Mouse (Mus musculus) lung, adult 18-20 months (tissue): ENCODE data around the gene Iqsec3.

Source experiments
- DNase-seq, 2 experiments: peaks; one replicate each; pipeline ENCODE4 v3.0.0; 2022; ENCODE audit warnings: mixed read lengths in 2 of 2

Iqsec3 gene

GRCm38 (mm10) chr6:121473093-121473821 lies at the start of gene Iqsec3:
TSS of gene Iqsec3 (minus strand) at chr6:121473678.
- peak; percentile 53 to 61 for DNase-seq

GRCm38 (mm10) chr6:121522106-121522705 lies 48.7 kb upstream of the Iqsec3 start:
- no peak for DNase-seq

GRCm38 (mm10) chr6:121521030-121521429 lies 47.6 kb upstream of the Iqsec3 start:
- DNase-seq, result no peak

GRCm38 (mm10) chr6:121519896-121520295 lies 46.4 kb upstream of the Iqsec3 start:
- DNase-seq, result no peak

DNA sequence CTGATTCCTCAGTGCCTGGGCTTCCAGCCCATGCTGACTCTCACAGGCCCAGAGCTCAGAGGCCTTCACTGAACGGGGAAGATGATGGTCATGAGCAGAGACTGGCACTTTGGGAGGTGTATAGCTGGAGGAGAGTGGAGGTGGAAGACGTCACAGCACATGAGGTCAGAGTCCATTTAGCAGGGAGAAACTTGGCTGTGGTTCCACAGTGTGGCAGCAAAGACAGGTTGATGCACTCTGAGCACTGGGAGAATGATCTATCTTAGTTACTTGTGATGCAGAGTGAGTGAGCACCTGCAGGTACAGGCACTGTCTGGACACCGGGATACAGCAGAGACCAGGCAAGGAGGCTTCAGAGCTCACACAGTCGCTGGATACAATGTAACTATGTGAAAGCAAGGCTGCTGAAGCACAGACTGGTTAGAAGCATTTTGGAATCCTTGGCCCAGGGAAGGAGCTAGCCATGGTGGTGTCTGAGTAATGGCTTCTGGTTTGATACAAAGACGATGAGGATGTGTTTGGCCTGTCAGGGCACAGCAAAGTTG lies 45.9 kb upstream of the Iqsec3 start:
- DNase-seq, result no peak

- DNase-seq, result no peak
These were observed 44.2 kb upstream of the Iqsec3 start for GRCm38 (mm10) chr6:121517726-121518125.

- no peak for DNase-seq
These were observed 36.9 kb upstream of the Iqsec3 start for GRCm38 (mm10) chr6:121510381-121510780.

DNA sequence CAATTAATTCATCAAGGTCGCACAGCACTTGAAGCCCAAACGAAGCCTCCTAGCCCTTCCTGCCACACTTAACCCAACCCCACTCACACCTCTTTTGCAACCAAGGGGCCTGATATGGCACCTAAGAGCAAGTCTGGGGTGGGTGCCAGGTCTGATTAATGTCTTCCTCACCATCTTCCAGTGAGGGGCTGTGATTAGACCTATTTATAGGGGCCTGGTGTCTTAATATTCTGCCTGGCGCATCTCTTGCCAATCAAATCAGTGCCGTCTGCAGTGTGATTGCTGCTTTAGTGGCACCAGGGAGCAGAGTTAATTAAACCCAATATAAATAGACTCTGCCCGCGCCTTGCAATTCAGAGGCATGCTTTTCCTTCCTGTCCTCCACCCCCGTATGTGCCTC lies 36.4 kb upstream of the Iqsec3 start:
- DNase-seq, result no peak

DNA sequence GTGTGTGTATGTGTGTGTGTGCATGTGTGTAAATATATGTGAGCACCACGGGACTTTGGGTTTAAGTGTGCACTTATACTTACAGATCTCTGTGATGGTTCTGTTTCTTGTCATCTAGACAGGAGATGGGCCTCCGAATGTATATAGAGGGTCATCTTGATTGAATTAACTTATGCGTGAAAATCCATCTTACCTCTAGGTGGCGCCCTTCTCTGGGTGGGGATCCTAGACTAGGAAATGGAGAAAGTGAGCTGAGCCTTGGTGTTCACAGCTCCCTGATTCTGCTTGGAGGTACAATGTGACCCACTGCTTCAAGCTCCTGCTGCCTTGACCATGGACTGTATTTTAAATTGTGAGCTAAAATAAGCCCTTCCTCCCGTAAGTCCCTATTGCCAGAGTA lies 34.8 kb upstream of the Iqsec3 start:
- no peak for DNase-seq

- DNase-seq, result no peak
These were observed 27.7 kb upstream of the Iqsec3 start for GRCm38 (mm10) chr6:121501044-121501638.

DNA sequence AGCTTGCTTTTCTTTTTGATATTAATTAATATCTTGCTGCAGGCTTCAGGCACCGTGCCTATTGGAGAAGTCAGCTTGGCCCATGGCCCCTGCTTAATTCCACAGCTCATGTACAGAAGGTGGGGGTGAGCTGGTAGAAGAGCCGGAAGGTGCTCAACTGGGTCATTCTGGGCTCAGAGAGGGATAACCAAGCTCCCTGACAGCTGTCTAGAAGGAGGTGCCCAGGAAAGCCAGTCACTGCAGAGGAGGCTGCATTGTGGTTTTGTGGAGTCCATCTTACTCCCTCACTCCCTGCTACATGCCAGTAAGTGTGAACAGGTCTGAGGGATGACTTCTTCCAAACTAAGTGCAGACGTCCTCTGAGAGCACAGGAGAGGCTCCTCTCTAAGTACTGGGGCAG lies 26.4 kb upstream of the Iqsec3 start:
- no peak for DNase-seq

DNA sequence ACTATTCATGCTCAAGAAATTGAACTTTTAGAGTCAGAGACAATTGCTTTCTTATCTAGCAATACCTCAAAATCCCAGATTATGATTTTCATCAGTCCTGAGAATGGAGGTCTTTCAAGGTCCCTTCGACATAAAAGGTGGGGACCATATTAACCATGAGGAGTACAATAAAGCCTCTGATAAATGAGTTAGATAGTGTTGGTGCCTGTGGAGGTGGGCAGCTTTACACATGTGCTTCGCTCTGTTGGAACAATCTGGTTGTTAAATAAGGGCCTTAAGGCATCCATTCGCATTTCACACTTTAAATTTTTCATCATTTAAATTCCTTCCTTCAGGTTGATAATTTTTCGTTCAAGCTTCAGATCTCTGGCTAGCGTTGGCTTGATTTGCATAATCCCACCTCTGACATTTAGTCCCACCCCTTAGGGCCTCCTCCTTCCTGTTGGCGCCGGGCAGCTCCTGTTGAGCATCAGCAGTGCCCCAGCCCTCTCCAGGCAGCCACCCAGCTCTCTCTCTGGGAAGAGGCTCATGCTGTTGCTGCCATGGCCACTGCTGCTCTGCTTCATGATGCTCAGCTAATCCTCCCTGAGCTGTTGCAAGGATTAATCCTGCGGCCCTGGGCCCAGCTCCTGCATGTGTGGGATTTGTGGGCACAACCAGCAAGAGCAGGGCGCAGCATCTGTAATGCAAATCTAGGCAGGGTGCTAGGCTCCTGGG lies 25.5 kb upstream of the Iqsec3 start:
- DNase-seq, result no peak

DNA sequence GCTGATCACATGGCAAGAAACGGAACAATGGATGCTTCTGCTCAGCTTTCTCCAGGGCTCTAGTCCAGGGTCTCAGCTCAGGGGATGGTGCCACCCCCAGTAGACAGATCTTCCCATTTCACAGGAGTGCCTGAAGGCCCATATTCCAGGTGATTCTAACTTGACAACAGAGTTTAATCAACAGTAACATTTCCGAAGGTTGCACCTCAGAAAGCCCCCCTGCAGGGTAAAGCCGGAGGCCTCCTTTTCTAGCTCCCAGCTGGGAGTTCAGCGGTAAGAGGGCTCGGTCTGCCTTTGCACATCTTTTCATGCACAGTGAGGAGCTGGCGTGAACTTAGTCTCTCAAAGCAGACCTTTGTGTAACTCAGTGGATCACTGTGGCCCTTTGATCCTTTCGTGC lies 22.1 kb upstream of the Iqsec3 start:
- no peak for DNase-seq

GRCm38 (mm10) chr6:121495026-121495425 lies 21.5 kb upstream of the Iqsec3 start:
- DNase-seq, result no peak

- DNase-seq, result no peak
These were observed 20.8 kb upstream of the Iqsec3 start for GRCm38 (mm10) chr6:121494319-121494718.

DNA sequence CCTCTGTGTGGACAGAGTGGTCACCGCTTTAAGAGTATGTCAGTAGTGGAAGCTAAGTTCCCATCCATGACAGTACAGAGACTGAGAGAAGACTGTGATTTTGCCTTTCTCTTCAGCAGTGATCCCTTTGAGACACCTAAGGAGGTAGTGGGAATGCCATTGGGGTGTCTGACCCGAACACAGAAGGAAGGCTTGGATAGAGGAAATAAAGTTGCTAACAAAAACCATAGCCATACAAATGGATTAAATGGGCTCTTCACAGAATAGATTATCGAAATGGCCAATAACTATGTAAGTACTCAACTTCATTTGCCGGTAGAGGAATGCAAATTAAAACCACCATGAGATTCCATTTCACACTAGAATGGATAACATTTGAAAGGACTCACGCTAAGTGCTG lies 17.9 kb upstream of the Iqsec3 start:
- no peak for DNase-seq

GRCm38 (mm10) chr6:121472273-121472672 lies 1.2 kb downstream of the Iqsec3 start:
- no peak for DNase-seq

DNA sequence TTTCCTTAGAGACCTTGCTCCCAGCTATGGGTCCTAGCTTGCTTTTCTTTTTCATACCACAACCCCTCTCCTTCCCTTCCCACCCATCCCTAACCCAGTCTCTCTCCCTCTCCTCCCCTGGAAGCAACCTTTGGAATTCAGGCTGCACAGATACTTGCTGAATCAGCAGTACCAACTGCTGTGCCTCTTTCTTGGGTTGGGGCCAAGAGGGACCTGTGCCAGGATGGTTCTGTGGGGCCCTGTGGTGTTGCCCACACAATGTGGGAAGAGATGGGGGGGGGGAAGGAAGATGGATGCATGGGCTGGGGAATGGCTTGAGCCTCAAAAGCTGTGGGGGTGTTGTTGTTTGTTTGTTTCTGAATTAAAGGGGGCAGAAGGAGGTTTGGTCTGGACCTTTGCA lies 5.2 kb downstream of the Iqsec3 start:
- DNase-seq, result no peak

GRCm38 (mm10) chr6:121462628-121463340 lies 10.7 kb downstream of the Iqsec3 start:
- no peak for DNase-seq

GRCm38 (mm10) chr6:121457381-121457780 lies 16.1 kb downstream of the Iqsec3 start:
- no peak for DNase-seq

GRCm38 (mm10) chr6:121456651-121457050 lies 16.8 kb downstream of the Iqsec3 start:
- no peak for DNase-seq
